Mouse (Mus musculus) monocyte, adult 5-6 weeks (primary cell): Measurements from ENCODE around the gene AU018091. TPM values are rescaled to one million over a fixed set of nuclear protein-coding genes. Genes with fewer than 3 reads are reported as not detected.
"Not testable (repeated sequence)": the region's sequence is repeated elsewhere in the genome, so short reads cannot be mapped to it uniquely, and the experiment has no call there.

Experiments used
- ATAC-seq: fragments of 153-309, 156-312 bp; replicated peaks from 2 replicates; pipeline ENCODE4 v1.8.0; 2017; ENCODE audit warnings: mild to moderate bottlenecking; ENCODE audit not compliant: low TSS enrichment, insufficient number of reproducible peaks, severe bottlenecking, poor library complexity, low FRiP score
- total RNA-seq: library from RNA; stranded (forward); fragments of 200-1000, 200-491, 200-594 nt; gene quantifications from 3 replicates; pipeline ENCODE4 v1.2.3, GENCODE M21; 2017

Gene AU018091
- total RNA-seq, 1 experiment from 2014 or later: not detected

GRCm38 (mm10) chr7:3186136-3186535, 17.1 kb upstream of the AU018091 start:
- no peak for ATAC-seq

DNA sequence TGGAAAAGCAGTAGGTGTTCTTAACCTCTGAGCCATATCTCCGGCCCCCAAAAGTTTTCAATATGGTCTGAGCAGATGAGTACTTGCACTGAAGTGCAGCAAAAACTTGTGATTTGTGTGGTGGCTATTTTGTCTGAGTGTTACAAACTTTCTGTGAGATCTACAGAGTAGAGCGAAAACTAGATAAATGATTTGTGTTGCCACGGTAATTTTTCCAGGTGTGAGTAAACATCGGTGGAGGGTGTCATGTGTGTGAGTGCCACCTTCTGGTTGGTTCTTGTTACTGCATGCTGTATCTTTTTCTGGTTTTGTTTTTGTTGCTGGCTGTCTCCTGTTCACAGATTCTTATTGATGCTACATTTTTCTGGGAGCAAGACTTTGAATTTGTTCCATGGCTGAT, 15.4 kb upstream of the AU018091 start:
- no peak for ATAC-seq

DNA sequence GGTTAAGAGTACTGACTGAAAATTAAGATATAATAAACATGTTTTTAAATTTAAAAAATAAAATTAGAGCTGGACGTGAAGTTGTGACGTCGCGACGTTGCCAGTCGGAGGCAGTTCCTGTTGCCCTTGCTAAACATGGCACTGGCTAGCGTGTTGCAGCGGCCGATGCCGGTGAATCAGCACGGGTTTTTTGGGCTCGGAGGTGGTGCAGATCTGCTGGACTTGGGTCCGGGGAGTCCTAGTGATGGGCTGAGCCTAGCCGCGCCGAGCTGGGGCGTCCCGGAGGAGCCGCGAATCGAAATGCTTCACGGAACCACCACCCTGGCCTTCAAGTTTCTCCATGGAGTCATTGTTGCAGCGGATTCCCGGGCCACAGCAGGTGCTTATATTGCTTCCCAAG, 12.0 kb upstream of the AU018091 start:
- not testable (repeated sequence) for ATAC-seq

DNA sequence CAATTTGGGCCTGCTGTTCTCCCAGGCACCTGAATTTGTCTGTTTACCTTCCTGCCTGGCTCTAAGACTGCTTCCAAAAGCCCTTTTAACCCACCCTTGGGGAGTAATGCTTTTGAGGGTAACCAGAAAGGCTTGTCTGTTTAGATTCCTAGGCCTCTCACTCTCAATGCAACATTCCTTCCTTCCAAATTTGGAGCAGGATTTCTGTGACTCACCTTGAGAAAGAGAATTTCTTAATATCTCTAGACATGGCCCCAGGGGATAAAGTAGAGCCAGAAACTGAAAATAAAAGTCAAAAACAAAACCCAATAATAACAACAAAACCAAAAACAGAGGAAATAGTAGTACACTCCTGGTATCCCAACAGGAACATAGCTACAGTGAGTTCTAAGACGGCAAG, 707 bp downstream of the AU018091 start:
- no peak for ATAC-seq

DNA sequence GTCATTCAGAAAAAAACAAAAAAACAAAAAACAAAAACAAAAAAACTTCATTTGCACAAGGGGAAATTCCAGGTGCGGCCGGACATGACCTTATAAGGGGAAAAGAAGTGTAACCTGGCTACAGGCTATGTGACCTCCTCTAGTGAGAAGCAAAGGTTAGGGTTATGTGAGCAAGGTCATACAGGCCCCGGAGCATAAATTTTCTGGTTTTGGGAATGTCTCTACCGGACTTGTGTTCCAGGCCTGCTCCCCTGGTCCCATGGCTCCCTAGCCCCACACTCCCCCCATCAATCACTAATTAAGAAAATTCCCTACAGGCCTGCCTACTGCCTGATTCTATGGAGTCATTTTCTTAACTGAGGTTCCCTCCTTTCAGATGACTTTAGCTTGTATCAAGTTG, 2.7 kb downstream of the AU018091 start:
- no peak for ATAC-seq

- no peak for ATAC-seq
Observed at GRCm38 (mm10) chr7:3164991-3165390, 4.0 kb downstream of the AU018091 start.

DNA sequence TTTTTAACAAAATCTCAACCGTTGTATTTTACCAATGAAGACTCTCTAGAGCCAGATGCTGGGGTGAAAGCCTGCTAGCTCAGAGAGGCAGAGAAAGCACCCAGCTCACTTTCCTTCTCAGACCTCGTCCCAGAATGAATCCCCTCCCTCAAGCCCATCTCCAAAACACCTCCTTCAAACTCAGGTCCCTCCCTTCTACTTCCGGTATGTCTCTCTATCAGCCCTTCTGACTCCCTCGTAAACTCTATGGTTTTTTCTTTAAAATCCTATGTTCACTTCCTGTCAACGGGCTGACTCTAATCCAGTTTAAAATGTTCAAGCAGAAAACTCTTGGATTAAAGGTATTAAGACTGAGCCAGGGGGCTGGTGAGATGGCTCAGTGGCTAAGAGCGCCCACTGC, 4.6 kb downstream of the AU018091 start:
- ATAC-seq: no peak

DNA sequence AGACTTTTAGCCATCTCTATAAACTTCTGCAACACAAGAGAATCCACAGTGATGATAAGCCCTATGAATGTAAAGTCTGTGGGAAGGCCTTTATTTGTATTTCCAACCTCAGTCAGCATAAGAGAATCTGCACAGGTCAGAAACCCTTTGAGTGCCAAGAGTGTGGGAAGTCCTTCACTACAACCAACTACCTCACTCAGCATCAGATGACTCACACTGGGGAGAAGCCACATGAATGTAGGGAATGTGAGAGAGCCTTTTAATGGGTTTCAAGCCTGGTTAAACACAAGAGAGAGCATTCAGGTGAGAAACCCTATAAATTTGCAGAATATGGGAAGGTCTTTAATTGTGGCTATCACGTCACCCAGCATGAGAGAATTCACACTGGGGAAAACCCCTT, 18.6 kb downstream of the AU018091 start:
- ATAC-seq: no peak

- no peak for ATAC-seq
Observed at GRCm38 (mm10) chr7:3146072-3146471, 22.9 kb downstream of the AU018091 start.

DNA sequence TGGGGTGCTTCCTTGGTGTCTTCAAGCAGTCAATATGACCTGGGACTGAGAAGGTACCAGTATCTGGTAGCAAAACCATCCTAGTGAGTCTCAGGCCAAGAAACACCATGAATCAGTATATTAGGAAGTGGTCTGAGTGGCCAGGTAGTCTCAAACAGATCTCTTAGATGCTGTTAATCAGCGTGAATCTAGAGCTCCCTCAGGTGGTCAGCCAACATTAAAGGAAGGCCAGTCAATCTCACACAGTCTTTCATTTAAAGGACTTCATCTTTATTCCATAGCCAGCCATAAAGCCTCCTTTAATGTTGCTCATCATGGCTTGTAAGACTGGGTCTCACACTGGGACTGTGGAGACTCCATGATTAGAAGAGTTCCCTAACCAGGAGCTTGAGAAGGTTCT, 25.7 kb downstream of the AU018091 start:
- no peak for ATAC-seq

DNA sequence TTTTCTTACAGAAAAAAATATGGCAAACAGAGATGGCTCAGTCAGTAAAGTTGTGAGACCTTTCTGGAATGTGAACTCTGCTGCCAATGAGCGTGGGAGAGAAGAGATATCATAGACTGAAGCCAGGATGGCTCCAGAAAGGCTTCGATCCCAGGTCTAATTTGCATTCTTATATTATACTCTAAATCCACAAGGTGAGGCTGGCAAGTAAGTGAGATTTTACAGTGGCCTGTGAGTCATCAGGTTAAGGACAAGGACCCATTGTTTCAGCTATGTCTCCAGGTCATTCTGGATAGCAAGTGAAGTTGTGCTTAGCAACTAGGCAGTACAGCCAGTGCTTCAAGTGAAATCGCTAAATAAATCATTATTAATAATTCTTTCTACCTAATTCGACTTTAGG, 33.4 kb downstream of the AU018091 start:
- ATAC-seq: no peak

- no peak for ATAC-seq
Observed at GRCm38 (mm10) chr7:3134654-3135053, 34.3 kb downstream of the AU018091 start.

DNA sequence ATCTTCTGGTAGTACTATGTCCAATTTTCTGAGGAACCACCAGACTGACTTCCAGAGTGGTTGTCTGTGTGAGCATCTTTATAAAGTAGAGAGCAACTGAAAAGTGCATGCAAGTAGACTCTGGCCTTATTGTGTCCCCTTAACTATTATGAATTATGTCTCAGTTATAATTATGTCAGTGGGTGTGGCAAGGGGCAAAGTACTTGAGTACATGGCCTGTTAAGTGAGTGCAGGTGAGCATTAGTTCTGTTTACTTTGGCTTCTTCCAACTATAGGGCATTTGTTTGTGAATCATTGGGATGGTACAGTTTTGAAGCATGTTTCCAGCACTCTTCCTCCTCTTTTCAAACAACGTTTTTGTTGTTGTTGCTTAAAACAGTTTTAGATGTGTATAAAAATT, 38.7 kb downstream of the AU018091 start:
- no peak for ATAC-seq

DNA sequence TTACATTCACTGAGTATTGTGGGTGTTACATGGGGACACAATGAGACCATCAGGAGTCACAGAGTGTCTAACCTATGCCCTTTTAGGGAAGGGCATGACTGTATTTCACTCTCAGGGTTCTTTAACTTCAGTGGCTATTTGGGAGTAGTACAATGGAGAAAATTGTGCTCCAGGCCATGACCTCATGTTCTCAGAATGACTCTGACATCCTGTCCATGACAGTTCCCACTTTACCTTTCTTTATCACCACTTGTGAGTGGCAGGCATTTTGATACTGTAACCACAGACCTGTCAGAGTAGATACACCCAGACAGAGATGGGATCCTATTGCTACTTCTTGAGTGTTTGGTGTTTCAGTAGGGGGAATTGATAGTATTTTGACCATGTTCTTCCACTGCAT, 40.4 kb downstream of the AU018091 start:
- ATAC-seq: not testable (repeated sequence)

DNA sequence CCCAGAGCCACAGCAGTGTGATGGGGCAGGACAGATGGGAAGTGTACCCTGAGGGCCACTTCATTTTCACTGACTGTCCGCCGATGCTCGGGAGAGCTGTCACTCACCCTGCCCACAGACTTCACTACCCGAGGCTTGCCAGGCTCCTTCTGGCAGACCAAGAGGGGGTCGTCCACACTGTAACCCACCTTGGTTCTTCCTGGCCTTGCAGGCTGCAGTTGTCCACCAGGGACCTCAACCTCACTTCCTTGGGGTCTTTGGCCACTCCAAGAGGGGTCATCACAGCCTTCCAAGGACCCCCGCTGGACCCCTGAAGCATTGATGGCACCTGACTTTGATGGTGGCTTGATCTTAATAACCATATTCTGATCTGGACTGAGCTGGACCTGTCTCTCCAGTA, 57.8 kb downstream of the AU018091 start:
- ATAC-seq: peak; percentile 27; the same call in 1 of the 2 replicates

GRCm38 (mm10) chr7:3106516-3107077, 62.4 kb downstream of the AU018091 start:
- not testable (repeated sequence) for ATAC-seq

Other genes with a start within 250 kb of the AU018091 start
- gene Nlrp12, start 80.5 kb upstream of the AU018091 start, total RNA-seq: 2.6 to 2.9 TPM in 2 of 3 replicates, not detected in the other
- 50.6 to 61.2 TPM (median 60.3 TPM) in 3 replicates for gene Myadm, start 119.9 kb upstream of the AU018091 start, total RNA-seq
- 1.9 to 7.0 TPM (median 3.2 TPM) in 3 replicates for gene Prkcg, start 120.0 kb upstream of the AU018091 start, total RNA-seq
- gene Cacng7, start 163.8 kb upstream of the AU018091 start, total RNA-seq: not detected in 3 replicates
- gene Cacng8, start 221.5 kb upstream of the AU018091 start, total RNA-seq: not detected in 3 replicates